Mouse (Mus musculus) retina, adult 2 months (tissue): ENCODE data around the gene Aff1.
A peak's percentile ranks its signal among the peaks of the same experiment; 100 is the strongest.

Experiments
- DNase-seq: peaks from one replicate; pipeline ENCODE4 v3.0.0-alpha.2; 2012; ENCODE audit warnings: low read depth, low spot score

Aff1 gene

DNA sequence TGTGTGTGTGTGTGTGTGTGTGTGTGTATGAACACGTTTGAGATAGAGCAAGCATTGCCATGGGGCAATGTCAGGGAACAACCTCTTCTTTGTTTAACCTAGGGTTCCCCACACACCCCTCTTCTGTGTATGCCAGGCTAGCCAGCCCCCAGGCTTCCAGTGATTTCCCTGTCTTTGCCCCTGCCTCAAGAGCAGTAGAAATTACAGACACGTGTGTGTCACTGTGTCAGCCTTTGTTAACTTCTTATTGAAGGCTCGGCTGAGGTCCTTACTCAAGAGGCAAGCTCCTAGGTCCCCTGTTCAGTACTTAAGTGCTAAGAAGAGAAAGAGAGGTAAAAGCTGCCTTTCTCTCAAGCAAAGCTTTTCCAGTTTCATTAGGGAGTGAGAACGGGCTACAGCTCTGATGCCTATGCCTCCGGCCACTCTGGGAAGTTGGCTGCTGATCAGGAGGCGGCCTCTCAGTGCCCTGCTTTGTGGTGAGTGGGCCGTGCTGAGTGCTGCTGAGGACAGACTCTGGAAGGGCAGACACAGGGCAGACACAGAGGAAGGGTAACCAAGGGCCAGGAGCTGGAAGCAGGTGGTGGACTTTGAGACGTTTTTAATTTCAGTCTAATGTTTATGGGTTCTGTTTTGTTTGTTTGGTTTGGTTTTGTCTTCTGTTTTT is 111.9 kb downstream of the Aff1 start:
- DNase-seq: no peak

GRCm38 (mm10) chr5:103806851-103807578 is 114.8 kb downstream of the Aff1 start:
- no peak for DNase-seq

- no peak for DNase-seq
These were observed 115.6 kb downstream of the Aff1 start for GRCm38 (mm10) chr5:103807637-103808312.

GRCm38 (mm10) chr5:103809674-103810330 is 117.6 kb downstream of the Aff1 start:
- DNase-seq: no peak

GRCm38 (mm10) chr5:103813291-103813690 is 121.1 kb downstream of the Aff1 start:
- DNase-seq: no peak

GRCm38 (mm10) chr5:103813997-103814542 is 121.9 kb downstream of the Aff1 start:
- DNase-seq: no peak

- no peak for DNase-seq
These were observed 122.5 kb downstream of the Aff1 start for GRCm38 (mm10) chr5:103814551-103815248.

- no peak for DNase-seq
These were observed 123.1 kb downstream of the Aff1 start for GRCm38 (mm10) chr5:103815249-103815617.

GRCm38 (mm10) chr5:103816718-103817117 is 124.5 kb downstream of the Aff1 start:
- DNase-seq: no peak

- peak; percentile 74 for DNase-seq
These were observed 125.6 kb downstream of the Aff1 start for GRCm38 (mm10) chr5:103817754-103818153.

- no peak for DNase-seq
These were observed 126.4 kb downstream of the Aff1 start for GRCm38 (mm10) chr5:103818602-103819001.

DNA sequence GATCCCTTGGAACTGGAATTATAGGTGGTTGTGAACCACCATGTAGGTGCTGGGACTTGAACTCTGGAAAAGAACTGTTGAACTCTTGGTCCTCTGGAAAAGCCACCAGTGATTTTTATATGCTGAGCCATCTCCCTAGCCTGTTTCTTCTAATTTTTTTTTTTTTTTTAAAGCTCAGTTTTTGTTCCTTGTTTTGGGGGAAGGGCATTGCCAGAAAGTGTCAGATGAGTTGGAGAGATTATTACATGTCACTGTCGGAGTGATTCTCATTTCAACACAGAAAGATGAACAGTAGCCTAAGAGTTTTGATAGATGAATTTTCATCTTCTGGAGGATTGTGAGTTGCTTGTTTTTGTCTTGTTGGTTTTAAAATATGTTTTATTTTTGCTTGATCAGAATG is 127.5 kb downstream of the Aff1 start:
- DNase-seq: no peak

- DNase-seq: no peak
These were observed 128.9 kb downstream of the Aff1 start for GRCm38 (mm10) chr5:103821062-103821461.

- DNase-seq: no peak
These were observed 129.5 kb downstream of the Aff1 start for GRCm38 (mm10) chr5:103821500-103822298.

- no peak for DNase-seq
These were observed 130.8 kb downstream of the Aff1 start for GRCm38 (mm10) chr5:103822949-103823348.

DNA sequence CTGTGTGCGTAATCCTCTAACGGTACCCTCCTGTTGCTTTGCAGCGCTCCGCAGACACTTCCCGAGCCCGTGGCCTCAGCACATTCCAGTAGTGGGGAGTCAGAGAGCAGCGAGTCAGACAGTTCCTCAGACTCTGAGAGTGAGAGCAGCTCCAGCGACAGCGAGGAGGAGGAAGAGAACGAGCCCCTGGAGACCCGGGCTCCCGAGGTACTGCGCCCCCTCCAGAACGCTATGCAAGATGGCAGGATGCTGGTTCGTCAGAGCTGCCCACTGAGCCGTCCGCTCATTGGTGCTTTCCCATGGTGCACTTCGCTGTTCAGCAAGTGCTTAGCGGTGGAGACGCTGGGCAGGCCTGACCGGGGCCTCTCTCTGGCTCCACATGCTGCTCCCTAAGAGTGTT is 136.1 kb downstream of the Aff1 start:
- DNase-seq: no peak

DNA sequence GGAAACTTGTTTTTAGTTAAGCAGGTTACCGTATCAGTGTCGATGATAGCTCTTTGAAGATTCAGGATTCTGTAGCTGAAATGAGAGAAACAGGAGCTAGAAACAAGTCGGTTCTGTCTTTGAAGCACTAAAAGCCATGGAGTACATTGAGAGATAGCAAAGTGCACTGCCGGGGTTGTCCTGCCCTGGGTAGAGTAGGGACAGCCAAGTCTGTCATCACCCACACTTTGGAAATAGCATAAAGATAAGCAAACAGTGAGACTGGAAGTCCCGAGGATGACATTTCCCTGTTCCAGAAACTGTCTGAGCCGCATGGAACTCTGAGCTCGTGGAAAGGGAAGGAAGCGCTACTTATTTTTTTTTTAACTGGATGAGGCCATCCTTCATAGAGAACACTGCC is 136.6 kb downstream of the Aff1 start:
- DNase-seq: no peak

DNA sequence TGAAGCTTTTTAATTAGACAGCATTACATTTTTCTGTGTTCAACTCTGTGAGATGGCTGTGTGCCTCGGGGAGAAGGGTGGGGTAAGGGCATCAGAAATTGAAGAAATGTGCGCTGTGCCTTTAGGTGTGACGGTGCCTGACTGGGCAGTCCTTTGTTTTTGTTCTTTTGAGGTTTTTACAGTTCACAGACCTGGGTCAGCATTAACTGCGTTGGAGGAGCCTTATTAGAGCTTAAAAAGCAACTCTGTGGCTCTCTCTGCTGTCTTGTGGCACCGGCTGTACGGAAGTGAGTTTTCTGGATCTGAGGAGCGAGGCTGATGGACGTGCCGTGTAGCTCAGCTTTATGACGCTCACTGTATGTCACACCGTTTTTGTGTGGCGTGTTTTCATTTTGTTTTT is 137.0 kb downstream of the Aff1 start:
- no peak for DNase-seq

DNA sequence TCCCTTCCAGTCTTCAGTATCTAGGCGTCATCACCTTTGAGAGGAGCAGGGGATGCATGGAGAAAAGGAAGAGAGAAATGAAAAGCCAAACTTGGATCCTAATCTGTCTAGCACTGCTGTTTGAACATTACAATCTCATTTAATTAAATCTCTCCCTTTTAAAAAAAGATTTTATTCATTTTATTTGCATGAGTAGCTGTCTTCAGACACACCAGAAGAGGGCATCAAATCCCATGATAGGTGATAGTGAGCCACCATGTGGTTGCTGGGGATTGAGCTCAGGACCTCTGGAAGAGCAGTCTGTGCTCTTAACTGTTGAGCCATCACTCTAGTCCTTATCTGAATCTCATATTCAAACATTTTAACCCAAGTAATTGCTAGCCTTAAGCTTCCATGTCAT is 138.7 kb downstream of the Aff1 start:
- no peak for DNase-seq

GRCm38 (mm10) chr5:103835471-103836147 is 143.4 kb downstream of the Aff1 start:
- DNase-seq: no peak
